Mouse (Mus musculus) kidney, adult 8-10 months (tissue): ENCODE measurements at regions not wholly inside any gene's neighbourhood (a gene's known extent, or its start where the extent isn't known, plus 50 kb on each side); places are given as distances from the start of the nearest gene placed in this dataset.

Source experiments
- DNase-seq, 2 experiments: peaks; one replicate each; pipeline ENCODE4 v3.0.0; 2022

- DNase-seq: no peak
These were observed 286.9 kb upstream of the Zfp703 start for GRCm38 (mm10) chr8:26690178-26690735.

GRCm38 (mm10) chr8:26697579-26698084, 279.5 kb upstream of the Zfp703 start:
- no peak for DNase-seq

DNA sequence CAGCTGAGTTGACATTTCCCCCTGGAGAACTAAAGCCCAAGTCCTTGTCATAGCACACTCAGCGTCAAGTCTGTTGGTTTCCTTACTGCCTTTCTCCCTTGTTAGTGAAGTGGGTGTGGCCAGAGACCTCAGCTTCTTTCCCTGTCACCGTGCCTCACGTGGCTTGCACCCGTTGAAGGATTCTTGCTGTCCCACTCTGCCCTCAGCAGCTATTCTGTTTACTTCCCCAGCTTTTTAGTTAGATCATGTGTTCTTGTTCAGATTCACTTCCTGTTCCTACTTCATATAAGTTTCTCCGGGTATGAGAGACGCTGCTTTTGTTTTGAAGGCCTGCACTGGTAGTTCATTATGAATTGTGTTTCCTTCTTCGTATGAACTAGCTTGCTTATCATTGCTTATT, 278.5 kb upstream of the Zfp703 start:
- peak in 1 of 2 experiments; percentile 3 for DNase-seq

DNA sequence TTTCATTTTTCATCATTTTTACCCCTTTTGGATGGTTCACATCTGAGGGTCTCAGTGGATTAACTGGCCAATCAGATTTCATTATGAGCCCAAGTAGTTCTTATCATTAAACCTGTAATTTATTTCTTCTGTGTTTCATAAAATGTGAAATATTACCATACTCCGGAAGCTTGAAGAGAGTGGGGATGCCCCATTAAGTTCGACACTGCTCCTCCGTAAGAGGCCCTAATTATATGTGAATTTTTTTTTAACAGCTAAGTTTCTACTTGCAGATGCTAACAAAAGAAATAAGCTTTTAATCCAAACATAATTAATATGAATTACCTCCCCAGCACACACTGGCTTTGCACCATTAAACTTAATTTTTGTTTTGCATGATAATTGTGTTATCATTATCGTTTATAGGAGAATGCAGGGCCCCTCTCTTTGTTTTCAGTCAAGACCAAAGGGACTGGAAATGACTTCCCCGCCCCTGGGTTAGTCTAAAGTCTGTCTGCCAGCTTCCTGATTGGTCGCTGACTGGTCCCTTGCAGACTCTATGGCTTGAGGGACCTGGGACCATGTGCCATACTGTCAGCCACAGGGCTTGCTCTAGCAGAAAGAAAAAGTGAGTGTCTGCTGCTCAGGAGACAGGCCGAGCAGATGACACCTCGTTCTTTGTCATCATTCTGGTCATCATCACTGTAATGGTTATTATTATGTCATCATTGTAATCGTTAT, 270.9 kb upstream of the Zfp703 start:
- DNase-seq: no peak

DNA sequence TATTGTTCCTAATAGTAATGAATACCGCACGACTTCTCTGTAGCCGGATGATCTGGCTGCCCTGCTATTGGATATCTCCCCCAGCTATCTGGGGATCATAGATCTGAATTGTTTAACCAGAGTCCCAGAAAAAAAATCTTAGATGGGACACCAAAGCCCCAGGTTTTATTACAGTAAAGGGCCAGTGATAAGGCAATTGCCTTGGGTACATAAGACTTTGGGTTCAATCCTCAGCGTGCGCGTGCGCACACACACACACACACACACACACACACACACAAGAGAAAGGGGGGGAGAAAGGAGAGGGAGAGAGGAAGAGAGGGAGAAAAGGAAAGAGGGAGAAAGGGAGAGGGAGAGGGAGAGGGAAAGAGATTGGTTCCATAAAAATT, 270.4 kb upstream of the Zfp703 start:
- no peak for DNase-seq

DNA sequence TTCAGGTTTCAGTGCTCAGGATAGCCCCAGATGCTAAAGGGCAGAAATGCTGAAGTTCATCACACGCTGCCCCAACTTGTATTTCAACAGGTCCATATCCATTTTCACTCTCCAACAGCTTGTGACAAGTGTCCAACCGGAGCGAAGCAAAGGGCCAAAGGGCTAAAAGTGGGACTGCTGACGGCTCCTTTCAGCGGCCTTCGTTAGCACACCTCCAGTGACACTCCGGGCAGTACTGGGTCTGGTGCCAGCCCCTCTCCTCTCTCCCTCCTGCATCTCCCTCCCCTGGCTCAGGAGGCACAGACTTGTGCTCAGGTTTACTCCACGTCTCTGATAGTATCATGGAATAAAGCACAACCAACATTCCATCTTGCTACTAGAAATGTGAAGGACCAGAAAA, 263.3 kb upstream of the Zfp703 start:
- no peak for DNase-seq

GRCm38 (mm10) chr8:26714714-26715113, 262.4 kb upstream of the Zfp703 start:
- DNase-seq: no peak

DNA sequence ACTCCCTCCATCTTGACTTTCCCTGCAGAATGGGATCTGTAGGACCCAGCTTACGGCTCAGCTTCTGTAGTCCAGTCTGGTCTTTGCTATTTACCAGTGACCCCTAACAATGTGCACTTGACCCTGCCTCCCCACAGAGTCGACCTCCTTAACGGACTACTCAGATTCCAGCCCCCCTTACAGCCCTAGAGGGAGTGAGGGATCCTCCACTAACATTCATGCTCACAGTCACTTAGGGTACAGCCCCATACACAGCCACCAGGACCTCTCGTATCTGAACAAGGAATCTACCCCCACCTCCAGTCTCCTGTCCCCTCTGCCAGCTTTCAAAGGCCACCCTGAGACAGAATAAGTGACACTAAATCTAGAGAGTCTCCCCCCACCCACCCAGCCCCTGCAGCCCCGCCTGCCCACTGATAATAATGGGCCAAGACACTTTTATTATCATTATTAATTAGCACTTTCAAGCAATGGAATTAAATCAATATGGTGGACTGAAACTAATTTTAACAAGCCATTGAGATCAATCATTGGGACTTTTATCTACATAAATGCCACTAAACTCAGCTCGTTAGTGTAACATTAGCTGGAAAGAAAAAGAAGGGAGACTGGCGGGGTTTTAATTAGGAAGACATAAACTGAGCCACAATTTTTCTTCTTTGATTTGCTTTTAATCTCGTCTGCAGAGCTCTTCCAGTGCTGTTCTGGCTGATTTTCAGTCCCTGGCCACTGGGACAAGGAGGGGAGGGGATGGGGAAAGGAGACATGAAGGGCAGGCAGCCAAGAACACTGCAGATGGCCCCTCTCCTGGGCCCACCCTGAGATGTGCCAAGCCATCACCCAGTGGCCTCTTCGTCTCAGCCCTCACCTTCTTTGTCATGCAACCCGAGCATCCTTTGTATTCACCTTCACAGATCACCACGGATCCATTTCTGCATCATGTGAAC, 258.4 kb upstream of the Zfp703 start:
- no peak for DNase-seq

GRCm38 (mm10) chr8:26722766-26723165, 254.4 kb upstream of the Zfp703 start:
- DNase-seq: no peak

DNA sequence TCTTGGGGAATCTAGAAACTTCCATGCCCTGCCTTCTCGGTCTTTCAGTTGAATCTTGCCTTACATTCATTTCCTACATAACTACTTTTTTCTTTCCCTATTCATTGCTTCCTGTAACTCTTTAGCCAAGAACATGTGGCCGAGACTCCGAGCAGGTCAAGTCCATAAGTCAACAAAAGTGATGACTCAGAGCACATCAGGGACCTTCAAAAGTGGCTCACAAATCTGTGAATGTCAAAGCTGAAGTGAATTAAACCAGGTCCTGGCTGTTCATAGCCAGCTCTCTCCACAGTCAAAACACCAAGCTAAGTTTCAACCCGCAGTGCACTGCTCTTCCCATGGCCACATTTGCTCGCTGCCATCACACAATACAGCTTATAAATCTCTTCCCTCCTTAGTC, 252.5 kb upstream of the Zfp703 start:
- DNase-seq: no peak

DNA sequence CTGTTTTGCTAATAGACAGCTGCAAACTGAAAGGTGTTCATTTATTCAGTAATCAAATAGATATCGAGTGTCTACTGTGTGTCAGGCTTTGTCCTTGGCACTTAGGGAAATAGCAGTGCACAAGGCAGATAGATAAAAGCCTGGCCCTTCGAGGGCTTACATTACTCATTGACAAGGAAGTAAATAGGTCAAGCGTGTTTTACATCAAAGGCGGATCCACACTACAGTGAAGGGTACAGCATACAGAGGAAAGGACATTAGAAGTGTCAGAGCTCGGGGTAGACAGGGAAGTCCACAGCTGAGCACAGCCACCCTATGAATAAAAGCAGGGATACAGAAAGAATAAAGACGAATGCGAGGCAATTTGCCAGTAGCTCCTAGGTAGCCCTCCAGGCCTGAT, 251.6 kb upstream of the Zfp703 start:
- no peak for DNase-seq

DNA sequence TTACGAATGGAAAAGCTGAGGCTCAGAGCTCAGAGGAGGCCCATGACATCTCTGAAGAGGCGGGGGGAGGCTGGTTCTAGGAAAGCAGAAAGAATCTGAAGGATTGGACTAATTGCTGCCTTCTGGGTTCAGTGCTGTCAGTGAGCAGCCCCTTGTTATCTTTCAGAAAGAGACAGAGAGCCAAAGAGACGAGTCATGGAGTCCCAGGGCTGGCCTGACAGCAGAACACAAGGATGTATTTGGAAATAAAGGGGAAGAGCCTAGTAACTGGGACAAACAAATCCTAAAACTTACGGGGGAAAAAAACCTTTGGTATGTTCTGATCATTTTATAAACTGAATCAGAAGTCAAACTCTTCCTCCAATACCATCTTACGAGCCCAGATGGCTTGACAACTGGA, 247.8 kb upstream of the Zfp703 start:
- DNase-seq: no peak

GRCm38 (mm10) chr8:26731111-26731510, 246.0 kb upstream of the Zfp703 start:
- DNase-seq: no peak

DNA sequence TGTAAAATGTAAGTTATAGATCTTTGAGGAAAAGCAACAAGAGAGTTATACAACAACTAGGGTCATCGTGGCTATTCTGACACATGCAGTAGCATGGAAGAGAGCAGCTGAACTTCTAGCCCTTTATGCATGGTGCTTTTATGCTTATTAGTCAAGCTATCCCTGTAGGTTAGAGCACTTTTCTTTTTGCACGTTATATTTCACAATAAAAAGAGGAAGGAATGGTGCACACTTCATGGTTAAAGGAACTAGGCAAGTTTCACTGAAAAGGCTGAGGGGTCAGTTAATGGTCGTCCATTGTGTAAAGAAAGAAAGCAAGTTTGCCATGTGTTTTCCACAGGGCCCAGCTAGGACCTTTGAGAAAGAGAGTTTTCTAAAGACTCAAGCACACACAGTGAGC, 232.7 kb upstream of the Zfp703 start:
- no peak for DNase-seq

GRCm38 (mm10) chr8:26746811-26747210, 230.3 kb upstream of the Zfp703 start:
- no peak for DNase-seq

- DNase-seq: no peak
These were observed 229.7 kb upstream of the Zfp703 start for GRCm38 (mm10) chr8:26747241-26747972.

- no peak for DNase-seq
These were observed 228.8 kb upstream of the Zfp703 start for GRCm38 (mm10) chr8:26748161-26748971.

DNA sequence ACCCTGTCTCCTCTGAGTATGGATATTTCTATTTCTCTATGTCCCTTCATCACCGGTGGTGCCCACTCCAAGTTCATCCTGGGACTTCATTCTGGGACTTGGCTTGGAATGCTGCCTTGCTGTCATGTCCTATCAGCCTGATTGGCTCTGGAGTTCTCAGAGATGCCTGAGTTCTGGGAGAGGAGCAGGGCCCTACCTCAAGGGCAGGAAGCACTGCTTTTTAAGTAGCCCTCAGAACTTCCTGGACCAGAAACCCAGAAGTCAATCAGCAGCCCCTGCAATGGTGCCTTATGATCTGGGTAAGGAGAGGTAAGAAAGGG, 228.2 kb upstream of the Zfp703 start:
- DNase-seq: no peak

DNA sequence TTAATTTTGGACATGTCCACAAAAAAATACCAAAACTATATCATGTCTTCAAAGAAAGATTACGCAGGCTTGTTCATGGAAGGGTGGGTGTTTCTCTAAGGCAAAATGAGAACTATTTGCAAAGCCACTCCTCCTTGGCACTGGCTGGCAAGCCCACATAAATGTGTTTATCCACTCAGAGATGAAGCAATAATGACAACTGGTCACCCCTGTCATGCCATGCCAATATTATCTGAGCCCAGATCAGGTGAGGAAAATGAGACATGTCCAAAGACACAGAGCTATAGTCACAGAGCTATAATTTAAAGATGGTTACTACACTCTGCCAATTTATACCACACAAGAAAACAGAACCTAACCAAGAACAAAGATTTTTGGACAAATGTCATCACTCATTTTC, 227.0 kb upstream of the Zfp703 start:
- no peak for DNase-seq

DNA sequence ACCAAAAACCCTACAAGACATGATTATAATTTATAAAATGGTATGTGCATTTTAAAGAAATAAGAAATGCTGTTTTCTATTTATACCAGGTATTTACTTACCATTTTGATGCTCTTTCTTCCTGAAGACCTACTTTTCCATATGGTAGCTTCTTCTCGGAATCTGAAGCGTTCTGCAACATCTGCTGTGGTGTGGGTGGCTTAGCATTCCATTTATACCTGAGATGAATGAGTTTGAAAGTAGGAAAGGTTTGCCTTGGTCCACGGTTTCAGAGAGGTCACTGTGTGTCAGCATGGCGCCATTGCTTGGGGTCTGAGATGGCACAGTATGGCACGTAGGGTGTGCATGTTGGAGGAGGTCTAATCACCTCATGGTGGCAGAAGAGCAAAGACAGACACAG, 225.5 kb upstream of the Zfp703 start:
- no peak for DNase-seq

DNA sequence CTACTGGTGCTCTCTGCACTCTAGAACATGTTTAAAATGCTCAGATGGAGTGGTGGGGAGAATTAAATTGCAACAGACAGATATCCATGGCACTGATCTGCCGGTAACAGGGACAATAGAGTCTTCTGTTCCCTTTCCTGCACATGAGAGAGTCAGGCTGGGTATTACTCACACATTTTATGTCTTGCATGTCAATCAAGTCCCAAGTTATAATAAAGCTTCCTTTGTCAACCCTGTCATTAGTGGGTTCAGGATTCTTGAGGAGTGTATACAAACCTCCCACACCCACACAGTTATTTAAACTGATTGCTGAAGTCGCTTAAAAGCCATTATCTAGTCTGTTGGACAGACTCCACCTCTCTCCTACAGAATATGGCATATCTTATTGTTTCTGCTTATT, 220.7 kb upstream of the Zfp703 start:
- no peak for DNase-seq

DNA sequence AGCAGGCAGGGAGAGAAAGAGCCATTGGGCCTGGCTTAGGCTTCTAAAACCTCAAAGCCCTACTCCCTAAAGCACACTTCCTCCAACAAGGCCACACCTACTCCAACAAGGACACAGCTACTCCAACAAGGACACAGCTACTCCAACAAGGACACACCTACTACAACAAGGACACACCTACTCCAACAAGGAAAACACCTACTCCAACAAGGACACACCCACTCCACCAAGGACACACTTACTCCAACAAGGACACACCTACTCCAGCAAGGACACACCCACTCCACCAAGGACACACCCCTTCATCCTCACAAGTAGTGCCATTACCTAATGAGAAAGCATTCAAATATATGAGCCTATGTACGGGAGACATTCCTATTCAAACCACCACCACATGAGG, 216.4 kb upstream of the Zfp703 start:
- no peak for DNase-seq
